Mouse (Mus musculus): ENCODE measurements around the gene Krt76. TPM values are rescaled to one million over a fixed set of nuclear protein-coding genes. Genes with fewer than 3 reads are reported as not detected.

The Krt76 gene
- polyA plus RNA-seq (2012; ENCODE audit: low replicate concordance), result not detected in 2 replicates

GRCm38 (mm10) chr15:101892820-101893219 is at the start of gene Krt76:
TSS of gene Krt76 (minus strand) at chr15:101892920.

DNA sequence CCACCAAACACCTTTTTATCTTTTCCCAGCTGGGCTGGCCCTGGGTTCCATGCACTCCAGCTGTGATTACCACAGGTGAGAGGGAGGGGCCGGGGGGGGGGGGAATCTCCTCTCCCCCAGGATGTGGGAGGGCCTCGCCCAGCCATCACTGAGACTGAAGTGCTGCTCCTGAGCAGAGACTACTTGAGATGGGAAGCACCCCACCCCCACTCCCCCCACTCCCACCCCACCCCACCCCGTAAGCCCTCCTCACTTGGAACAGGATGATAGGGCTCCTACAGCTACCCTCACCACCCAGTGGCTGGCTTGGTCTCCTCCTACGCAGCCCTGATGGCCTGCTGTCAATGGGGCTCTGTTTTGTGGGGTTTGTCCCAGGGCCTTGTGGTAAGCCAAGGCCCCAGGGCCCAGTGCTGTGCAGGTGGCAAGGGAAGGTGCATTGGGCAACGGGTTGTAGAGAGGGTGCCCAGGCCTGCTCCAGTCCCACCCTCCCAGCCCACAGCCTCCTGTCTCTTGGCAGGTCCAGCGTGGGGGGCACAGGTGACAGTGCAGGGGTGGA is 47.6 kb upstream of the Krt76 start, which contains the start of gene Krt79:
TSS of gene Krt79 (minus strand) at position 51 of the 556 bp plus-strand sequence.

GRCm38 (mm10) chr15:101924635-101925034 is 31.9 kb upstream of the Krt76 start, which contains the start of gene Krt4:
TSS of gene Krt4 (minus strand) at chr15:101924735.

GRCm38 (mm10) chr15:101869431-101869830 is 23.3 kb downstream of the Krt76 start, which contains the start of gene Krt77:
TSS of gene Krt77 (minus strand) at chr15:101869705.

DNA sequence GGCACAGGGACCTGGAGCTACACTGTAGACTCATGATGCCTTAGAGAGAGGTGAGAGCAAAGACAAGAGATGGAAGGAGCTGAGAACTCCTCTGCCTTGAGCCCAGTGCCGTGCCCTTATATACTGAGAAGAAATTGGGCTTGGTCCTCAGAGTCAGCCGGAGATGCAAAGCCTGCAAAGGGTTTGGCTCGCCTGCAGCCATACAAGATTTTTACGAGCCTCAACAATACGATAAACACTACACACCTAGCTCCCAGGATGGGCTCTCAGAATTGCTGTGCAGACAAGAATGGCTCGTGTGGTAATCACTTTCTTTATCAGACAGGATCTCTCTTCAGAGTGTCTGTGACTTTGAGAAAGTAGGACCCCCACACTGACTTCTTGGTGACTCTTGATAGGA is 42.0 kb downstream of the Krt76 start, which contains the start of gene Krt1:
TSS of gene Krt1 (minus strand) at position 101 of the 400 bp plus-strand sequence.

Other genes with a start within 250 kb of the Krt76 start
- gene Gm5478, start 245.5 kb downstream of the Krt76 start, polyA plus RNA-seq (2012; ENCODE audit: low replicate concordance), result not detected in 2 replicates
- gene Krt6b, start 212.6 kb downstream of the Krt76 start, polyA plus RNA-seq (2012; ENCODE audit: low replicate concordance), result not detected in 2 replicates
- not detected in 2 replicates for gene Krt6a, start 198.6 kb downstream of the Krt76 start, polyA plus RNA-seq (2012; ENCODE audit: low replicate concordance)
- gene Krt5, start 180.0 kb downstream of the Krt76 start, polyA plus RNA-seq (2012; ENCODE audit: low replicate concordance), result not detected in 2 replicates
- not detected in 2 replicates for gene Krt71, start 149.8 kb downstream of the Krt76 start, polyA plus RNA-seq (2012; ENCODE audit: low replicate concordance)
- not detected in 2 replicates for gene Krt72, start 106.5 kb downstream of the Krt76 start, polyA plus RNA-seq (2012; ENCODE audit: low replicate concordance)
- gene Krt73, start 90.6 kb downstream of the Krt76 start, polyA plus RNA-seq (2012; ENCODE audit: low replicate concordance), result not detected in 2 replicates
- gene Krt2, start 74.8 kb downstream of the Krt76 start, polyA plus RNA-seq (2012; ENCODE audit: low replicate concordance), result not detected in 2 replicates
- not detected in 2 replicates for gene Krt1, start 42.1 kb downstream of the Krt76 start, polyA plus RNA-seq (2012; ENCODE audit: low replicate concordance)
- not detected in 2 replicates for gene Krt77, start 23.2 kb downstream of the Krt76 start, polyA plus RNA-seq (2012; ENCODE audit: low replicate concordance)
- not detected in 2 replicates for gene Krt4, start 31.8 kb upstream of the Krt76 start, polyA plus RNA-seq (2012; ENCODE audit: low replicate concordance)
- gene Krt79, start 47.4 kb upstream of the Krt76 start, polyA plus RNA-seq (2012; ENCODE audit: low replicate concordance), result not detected in 2 replicates
- gene Krt78, start 61.4 kb upstream of the Krt76 start, polyA plus RNA-seq (2012; ENCODE audit: low replicate concordance), result 0.05 TPM in 1 of 2 replicates, not detected in the other
- 0.23 and 0.29 TPM in 2 replicates for gene Krt8, start 111.6 kb upstream of the Krt76 start, polyA plus RNA-seq (2012; ENCODE audit: low replicate concordance)
- gene Krt18, start 135.3 kb upstream of the Krt76 start, polyA plus RNA-seq (2012; ENCODE audit: low replicate concordance), result not detected in 2 replicates
- 112 and 151 TPM in 2 replicates for gene Eif4b, start 180.9 kb upstream of the Krt76 start, polyA plus RNA-seq (2012; ENCODE audit: low replicate concordance)
- 2.3 and 5.2 TPM in 2 replicates for gene Tns2, start 207.5 kb upstream of the Krt76 start, polyA plus RNA-seq (2012; ENCODE audit: low replicate concordance)
- 7.8 and 13.8 TPM in 2 replicates for gene Spryd3, start 243.3 kb upstream of the Krt76 start, polyA plus RNA-seq (2012; ENCODE audit: low replicate concordance)

Data from leukemia stem cell, adult 10-12 weeks (primary cell).